8 mouse cellular contexts compared by ENCODE assay signal in genomic region chr17:84148499-84149484, GRCm38 (mm10). TPM values are rescaled to one million over a fixed set of nuclear protein-coding genes. Genes with fewer than 3 reads are reported as not detected.
DNase-seq lines count a peak whose midpoint lies in the region; ATAC-seq and TF ChIP-seq lines count a peak whose summit lies in the region.

No protein-coding gene starts in this region.

- H3K36me3 ChIP-seq in hindbrain, embryonic 11.5 days (ENCODE audit: control insufficient read depth, insufficient read depth, low read length): no peaks in the 10 kb centered on the region
- H3K36me3 ChIP-seq in liver, postnatal 0 days (replicated peaks; ENCODE audit: insufficient read depth, low read length): no peaks in the 10 kb centered on the region

- no peaks in the 10 kb centered on the region for H3K27me3 ChIP-seq in hindbrain, embryonic 11.5 days (ENCODE audit: control insufficient read depth, insufficient read depth, low read length)
- H3K27me3 ChIP-seq in liver, postnatal 0 days (ENCODE audit: insufficient read depth, low read length): no peaks in the 10 kb centered on the region

- H3K9me3 ChIP-seq in hindbrain, embryonic 11.5 days (ENCODE audit: control insufficient read depth, low read length): no peaks in the 10 kb centered on the region
- H3K9me3 ChIP-seq in liver, postnatal 0 days (ENCODE audit: low read length): no peaks in the 10 kb centered on the region

- H3K4me3 ChIP-seq in hindbrain, embryonic 11.5 days (ENCODE audit: low read depth, low read length): no peak overlapping the region
- no peak overlapping the region for H3K4me3 ChIP-seq in liver, postnatal 0 days (ENCODE audit: low read depth, low read length)

- no peak for TF ChIP-seq CTCF in liver, postnatal 0 days (IDR thresholded peaks at IDR 0.05; ENCODE audit: low read depth)

- WGBS in hindbrain, embryonic 11.5 days: 24% methylated on average over 11 of the region's 11 CpGs
- 51% methylated on average over 11 of the region's 11 CpGs for WGBS in liver, postnatal 0 days (ENCODE audit: insufficient replicate concordance)

- peak; percentile 69 for DNase-seq in embryo, embryonic 10 days (ENCODE audit: low spot score)
- no peak for DNase-seq in embryo, embryonic 9.5 days (ENCODE audit: extremely low spot score)
- peak; percentile 49 to 58 for DNase-seq in cerebellum, postnatal 14 days
- DNase-seq in frontal cortex, postnatal 36 days (ENCODE audit: low spot score in 2 of 2): peak; percentile 72 to 74
- DNase-seq in hindbrain, embryonic 11.5 days (ENCODE audit: low spot score): peak; percentile 41
- peak; percentile 77 to 85 for DNase-seq in layer of hippocampus, adult 8-10 months (ENCODE audit: low spot score in 2 of 2)
- DNase-seq in liver, postnatal 0 days: no peak
- peak; percentile 85 for DNase-seq in right cerebral cortex, adult 18-20 months

- H3K4me2 ChIP-seq in hindbrain, embryonic 11.5 days (replicated peaks; ENCODE audit: low read depth, low read length): no peak overlapping the region
- no peak overlapping the region for H3K4me2 ChIP-seq in liver, postnatal 0 days (ENCODE audit: low read depth, low read length)

- no peak for TF ChIP-seq EP300 in liver, postnatal 0 days (IDR thresholded peaks at IDR 0.05; ENCODE audit: low read depth)

- ATAC-seq in hindbrain, embryonic 11.5 days (ENCODE audit: low FRiP score): peak; percentile 56
- peak; percentile 18; the same call in 1 of the 2 replicates for ATAC-seq in liver, postnatal 0 days

- H3K4me1 ChIP-seq in hindbrain, embryonic 11.5 days (replicated peaks; ENCODE audit: control insufficient read depth, insufficient read depth, low read length): peaks cover 8% of the 10 kb centered on the region; the same call in 1 of the 2 replicates
- H3K4me1 ChIP-seq in liver, postnatal 0 days (ENCODE audit: insufficient read depth): peaks cover 84% of the 10 kb centered on the region

- 0 out of 2 replicates have a peak overlapping the region, but pooled peaks have one; percentile 19 for H3K9ac ChIP-seq in hindbrain, embryonic 11.5 days (ENCODE audit: low read depth, low read length)
- H3K9ac ChIP-seq in liver, postnatal 0 days (replicated peaks): peak overlapping the region; percentile 22; the same call in 1 of the 2 replicates

- no peak overlapping the region for H3K27ac ChIP-seq in hindbrain, embryonic 11.5 days (ENCODE audit: low read depth, low read length)
- H3K27ac ChIP-seq in liver, postnatal 0 days (ENCODE audit: low read depth): peak overlapping the region; percentile 81

RNA-seq across cellular contexts. Expression of gene Zfp36l2, which starts 39.0 kb away (rescaled TPM):
- polyA plus RNA-seq in hindbrain, embryonic 11.5 days (2014; fragmentation: Nextera tagmentation; extraction: Ambion mirVana): 15.8 and 16.0 TPM in 2 replicates
- total RNA-seq in layer of hippocampus, adult 8-10 months (2022): 10 to 100 TPM; 23.9 to 30.9 (median 29.5) TPM
- 7.6 and 7.7 TPM in 2 replicates for polyA plus RNA-seq in liver, postnatal 0 days (2015; fragmentation: Nextera tagmentation; extraction: Ambion mirVana)

Comparison
In these comparisons a context has a peak if more than half of its experiments do, and no peak if none do; other contexts are left out.
1. DNase-seq: peak in embryo, embryonic 10 days (single experiment), cerebellum, postnatal 14 days (2 of 2), frontal cortex, postnatal 36 days (2 of 2), hindbrain, embryonic 11.5 days (single experiment), layer of hippocampus, adult 8-10 months (2 of 2) and right cerebral cortex, adult 18-20 months (single experiment); none in embryo, embryonic 9.5 days (single experiment) and liver, postnatal 0 days (single experiment).